Mouse (Mus musculus): ENCODE measurements around the gene Gm9857. TPM values are rescaled to one million over a fixed set of nuclear protein-coding genes. Genes with fewer than 3 reads are reported as not detected.

Gm9857 gene
- polyA plus RNA-seq, 1 experiment from 2014 or later = not detected

DNA sequence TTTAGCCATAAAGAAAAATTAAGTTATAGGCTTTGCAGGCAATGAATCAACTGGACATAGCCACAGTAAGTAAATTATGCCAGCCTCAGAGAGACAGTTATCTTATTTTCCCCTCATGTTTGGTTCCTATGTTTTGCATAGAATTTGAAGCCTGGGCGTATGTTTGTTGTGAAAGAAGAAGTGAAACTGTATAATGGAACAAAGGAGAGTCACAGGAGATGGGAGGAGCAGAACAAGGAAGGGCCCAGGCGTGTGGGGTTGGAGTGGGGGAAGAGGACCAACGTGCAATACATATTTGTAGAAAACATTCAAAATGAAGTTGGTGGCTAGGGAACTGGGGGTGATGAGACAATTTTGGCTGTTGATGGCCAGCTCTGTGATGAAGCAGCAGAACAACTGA, 40.1 kb downstream of the Gm9857 start:
- no peak overlapping the region for H3K9ac ChIP-seq (ENCODE audit: low read depth, low read length)
- peaks cover 23% of the 10 kb centered on the region for H3K36me3 ChIP-seq (ENCODE audit: control insufficient read depth, insufficient read depth, low read length)
- H3K9me3 ChIP-seq (ENCODE audit: control insufficient read depth, low read length) = no peaks in the 10 kb centered on the region
- H3K4me3 ChIP-seq (ENCODE audit: low read depth, low read length) = no peak overlapping the region
- DNase-seq (ENCODE audit: low spot score) (no peak), ATAC-seq (replicated peaks; ENCODE audit: low FRiP score) (no peak)
- no peak overlapping the region for H3K27ac ChIP-seq (ENCODE audit: low read depth, low read length)
- no peaks in the 10 kb centered on the region for H3K4me1 ChIP-seq (replicated peaks; ENCODE audit: control insufficient read depth, insufficient read depth, low read length)
- no peaks in the 10 kb centered on the region for H3K27me3 ChIP-seq (replicated peaks; ENCODE audit: control insufficient read depth, insufficient read depth, low read length)
- no peak overlapping the region for H3K4me2 ChIP-seq
- WGBS = 79% methylated on average over 3 of the region's 3 CpGs

DNA sequence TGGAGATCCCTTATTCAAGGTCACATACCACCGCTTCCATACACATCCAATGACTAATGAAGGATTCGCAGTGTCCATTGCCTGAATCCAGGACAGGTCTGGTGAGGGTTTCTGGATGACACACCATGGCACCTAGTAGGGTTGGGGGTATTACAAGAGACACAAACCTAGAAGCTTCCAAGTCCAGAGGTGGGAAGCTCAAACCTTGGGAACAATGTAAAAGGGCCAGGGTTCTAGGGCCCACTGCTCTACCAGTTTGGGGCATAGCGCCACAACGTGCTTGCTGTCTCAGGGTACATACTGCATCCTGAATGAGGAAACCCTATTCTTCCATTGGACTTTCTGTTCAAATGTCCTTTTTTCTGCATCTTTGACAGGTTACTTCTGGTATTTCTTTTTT, 41.6 kb downstream of the Gm9857 start:
- Histone ChIP-seq H3K36me3 (ENCODE audit: control insufficient read depth, insufficient read depth, low read length) (peaks cover 9% of the 10 kb centered on the region; the same call in 1 of the 2 replicates), H3K4me2 (no peak overlapping the region), H3K4me1 (replicated peaks; ENCODE audit: control insufficient read depth, insufficient read depth, low read length) (no peaks in the 10 kb centered on the region), H3K9ac (ENCODE audit: low read depth, low read length) (no peak overlapping the region), H3K4me3 (ENCODE audit: low read depth, low read length) (no peak overlapping the region), H3K27ac (ENCODE audit: low read depth, low read length) (no peak overlapping the region), H3K9me3 (ENCODE audit: control insufficient read depth, low read length) (no peaks in the 10 kb centered on the region), H3K27me3 (replicated peaks; ENCODE audit: control insufficient read depth, insufficient read depth, low read length) (no peaks in the 10 kb centered on the region)
- DNase-seq (ENCODE audit: low spot score) (no peak), ATAC-seq (replicated peaks; ENCODE audit: low FRiP score) (no peak)
- 95% methylated on average over 4 of the region's 4 CpGs for WGBS

GRCm38 (mm10) chr3:108892914-108893313, 47.3 kb downstream of the Gm9857 start:
- no peak for DNase-seq (ENCODE audit: low spot score)
- Histone ChIP-seq H3K27me3 (replicated peaks; ENCODE audit: control insufficient read depth, insufficient read depth, low read length) (no peaks in the 10 kb centered on the region), H3K4me2 (no peak overlapping the region), H3K27ac (ENCODE audit: low read depth, low read length) (no peak overlapping the region), H3K36me3 (ENCODE audit: control insufficient read depth, insufficient read depth, low read length) (no peaks in the 10 kb centered on the region), H3K4me1 (replicated peaks; ENCODE audit: control insufficient read depth, insufficient read depth, low read length) (no peaks in the 10 kb centered on the region), H3K4me3 (ENCODE audit: low read depth, low read length) (no peak overlapping the region), H3K9ac (ENCODE audit: low read depth, low read length) (no peak overlapping the region), H3K9me3 (ENCODE audit: control insufficient read depth, low read length) (no peaks in the 10 kb centered on the region)
- WGBS = 57% methylated on average over 4 of the region's 4 CpGs
- ATAC-seq (replicated peaks; ENCODE audit: low FRiP score) = no peak

DNA sequence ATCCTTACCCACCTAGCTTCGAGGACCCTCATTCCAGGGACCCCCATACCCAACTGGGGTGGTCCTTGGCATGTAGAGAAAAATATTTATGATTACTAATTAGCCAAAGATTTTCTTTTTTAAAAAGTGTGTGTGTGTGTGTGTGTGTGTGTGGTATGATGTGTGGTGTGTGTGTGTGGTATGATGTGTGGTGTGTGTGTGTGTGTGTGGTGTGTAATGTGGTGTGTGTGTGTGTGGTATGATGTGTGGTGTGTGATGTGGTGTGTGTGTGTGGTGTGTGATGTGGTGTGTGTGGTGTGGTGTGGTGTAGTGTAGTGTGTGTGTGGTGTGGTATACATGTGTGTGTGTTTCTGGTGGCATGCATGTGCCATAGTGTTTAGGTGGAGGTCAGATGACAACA, 48.2 kb downstream of the Gm9857 start:
- H3K27ac ChIP-seq (ENCODE audit: low read depth, low read length) = no peak overlapping the region
- DNase-seq (ENCODE audit: low spot score) (no peak), ATAC-seq (replicated peaks; ENCODE audit: low FRiP score) (no peak)
- H3K4me2 ChIP-seq = no peak overlapping the region
- no peaks in the 10 kb centered on the region for H3K36me3 ChIP-seq (ENCODE audit: control insufficient read depth, insufficient read depth, low read length)
- no peaks in the 10 kb centered on the region for H3K27me3 ChIP-seq (replicated peaks; ENCODE audit: control insufficient read depth, insufficient read depth, low read length)
- no peaks in the 10 kb centered on the region for H3K4me1 ChIP-seq (replicated peaks; ENCODE audit: control insufficient read depth, insufficient read depth, low read length)
- H3K4me3 ChIP-seq (ENCODE audit: low read depth, low read length) = no peak overlapping the region
- no peaks in the 10 kb centered on the region for H3K9me3 ChIP-seq (ENCODE audit: control insufficient read depth, low read length)
- WGBS = 88% methylated on average over 1 of the region's 1 CpGs
- no peak overlapping the region for H3K9ac ChIP-seq (ENCODE audit: low read depth, low read length)

Other genes with a start within 250 kb of the Gm9857 start
- 41.8 and 46.2 TPM in 2 replicates for gene Gpsm2, start 218.1 kb downstream of the Gm9857 start, polyA plus RNA-seq (2014; fragmentation: Nextera tagmentation; extraction: Ambion mirVana)
- gene Aknad1, start 200.8 kb downstream of the Gm9857 start, polyA plus RNA-seq (2014; fragmentation: Nextera tagmentation; extraction: Ambion mirVana) = 0.44 and 0.45 TPM in 2 replicates
- gene Stxbp3, start 99.9 kb downstream of the Gm9857 start, polyA plus RNA-seq (2014; fragmentation: Nextera tagmentation; extraction: Ambion mirVana) = 35.1 and 35.6 TPM in 2 replicates
- gene Fndc7, start 50.4 kb downstream of the Gm9857 start, polyA plus RNA-seq (2014; fragmentation: Nextera tagmentation; extraction: Ambion mirVana) = 0.18 TPM in 1 of 2 replicates, not detected in the other
- 61.0 and 69.3 TPM in 2 replicates for gene Prpf38b, start 28.7 kb downstream of the Gm9857 start, polyA plus RNA-seq (2014; fragmentation: Nextera tagmentation; extraction: Ambion mirVana)
- gene Henmt1, start 572 bp downstream of the Gm9857 start, polyA plus RNA-seq (2014; fragmentation: Nextera tagmentation; extraction: Ambion mirVana) = 0.29 and 0.30 TPM in 2 replicates
- gene Fam102b, start 87.2 kb upstream of the Gm9857 start, polyA plus RNA-seq (2014; fragmentation: Nextera tagmentation; extraction: Ambion mirVana) = 6.2 and 6.6 TPM in 2 replicates
- gene Slc25a54, start 140.0 kb upstream of the Gm9857 start, polyA plus RNA-seq (2014; fragmentation: Nextera tagmentation; extraction: Ambion mirVana) = not detected in 2 replicates
- 16.2 and 19.9 TPM in 2 replicates for gene Slc25a24, start 182.7 kb upstream of the Gm9857 start, polyA plus RNA-seq (2014; fragmentation: Nextera tagmentation; extraction: Ambion mirVana)

Data from liver, embryonic 11.5 days (tissue).